Mouse (Mus musculus) kidney, adult 2 months (tissue): ENCODE measurements around the gene Ldb1.

Experiments
- CTCF ChIP-seq: fragments of 200-500 bp; conservative IDR thresholded peaks from 2 replicates; pipeline ENCODE4 v1.5.1; 2011; ENCODE audit warnings: low read depth, mild to moderate bottlenecking, control low read depth, low read length, moderate library complexity, mixed read lengths; ENCODE audit not compliant: insufficient read depth, insufficient read length
- POLR2A ChIP-seq: fragments of 200-500 bp; IDR thresholded peaks from one replicate; pipeline ENCODE4 v1.6.1; 2011; ENCODE audit warnings: low read depth, low read length, control low read depth

GRCm38 (mm10) chr19:46044993-46045695 is at the start of gene Ldb1:
- no peak for TF ChIP-seq CTCF
- TF ChIP-seq POLR2A, result no peak
